ENCODE assay signal across 9 mouse cellular contexts in genomic region chr9:120852572-120852971, GRCm38 (mm10).
DNase-seq lines count a peak whose midpoint lies in the region; ATAC-seq and TF ChIP-seq lines count a peak whose summit lies in the region.
"Had no signal": no experiment of that assay in that cellular context is flagged by ENCODE, and none has a peak within 500 bp of the region (broad histone marks: within the 10 kb centered on the region; RNA-seq: fewer than 3 reads in every experiment).

No protein-coding gene starts in this region.

- no peak for TF ChIP-seq POLR2A in lung, adult 2 months (IDR thresholded peaks at IDR 0.05; ENCODE audit: borderline replicate concordance, extremely low read depth, low read depth, low read length)

- H3K9me3 ChIP-seq in limb, embryonic 15.5 days = no peaks in the 10 kb centered on the region
- H3K9me3 ChIP-seq in midbrain, embryonic 11.5 days (ENCODE audit: control insufficient read depth, low read length) = no peaks in the 10 kb centered on the region

- H3K36me3 ChIP-seq in limb, embryonic 15.5 days = no peaks in the 10 kb centered on the region
- H3K36me3 ChIP-seq in midbrain, embryonic 11.5 days (ENCODE audit: control insufficient read depth, insufficient read depth, low read length) = no peaks in the 10 kb centered on the region

- peak; percentile 30 for DNase-seq in adrenal gland, postnatal 10 days
- no peak for DNase-seq in adrenal gland, adult 18-20 months (ENCODE audit: low spot score in 2 of 2)
- DNase-seq in lung, postnatal 10 days = peak; percentile 14
- no peak for DNase-seq in lung, adult 2 months
- DNase-seq in heart, postnatal 25 days (ENCODE audit: low spot score) = peak; percentile 44
- DNase-seq in right cerebral cortex, postnatal 36 days (ENCODE audit: low spot score in 2 of 2) = no peak
- DNase-seq in midbrain, embryonic 11.5 days (ENCODE audit: low spot score, missing footprints) = no peak
- DNase-seq: cerebellum, adult 9-10 months had no signal

- no peak for TF ChIP-seq CTCF in lung, adult 2 months (IDR thresholded peaks at IDR 0.05; ENCODE audit: insufficient read depth, low read length)

- intact Hi-C loops in heart, postnatal 25 days (cut with DNase I) = loop anchor here (5.0 kb wide), 2 partner anchors 80 to 160 kb away; no protein-coding TSS in a partner anchor

- H3K27me3 ChIP-seq in limb, embryonic 15.5 days = no peaks in the 10 kb centered on the region
- no peaks in the 10 kb centered on the region for H3K27me3 ChIP-seq in midbrain, embryonic 11.5 days (ENCODE audit: control insufficient read depth, insufficient read depth, low read length)

- H3K27ac ChIP-seq in limb, embryonic 15.5 days = peak overlapping the region; percentile 40
- H3K27ac ChIP-seq in midbrain, embryonic 11.5 days (ENCODE audit: low read depth, low read length) = no peak overlapping the region

- 51% methylated on average over 6 of the region's 6 CpGs for WGBS in lung, adult 2 months
- 84% methylated on average over 6 of the region's 6 CpGs for WGBS in limb, embryonic 15.5 days
- WGBS in midbrain, embryonic 11.5 days = 72% methylated on average over 6 of the region's 6 CpGs

- H3K4me2 ChIP-seq in limb, embryonic 15.5 days = no peak overlapping the region
- H3K4me2 ChIP-seq in midbrain, embryonic 11.5 days = no peak overlapping the region

- no peaks in the 10 kb centered on the region; the same call in 1 of the 2 replicates for H3K4me1 ChIP-seq in lung, adult 2 months (ENCODE audit: control insufficient read depth, insufficient read depth, low read length)
- H3K4me1 ChIP-seq in limb, embryonic 15.5 days = peaks cover 15% of the 10 kb centered on the region; the same call in 1 of the 2 replicates
- H3K4me1 ChIP-seq in midbrain, embryonic 11.5 days (ENCODE audit: control insufficient read depth, insufficient read depth, low read length) = no peaks in the 10 kb centered on the region

- H3K9ac ChIP-seq in limb, embryonic 15.5 days = no peak overlapping the region
- H3K9ac ChIP-seq in midbrain, embryonic 11.5 days (ENCODE audit: low read length) = no peak overlapping the region

- no peak overlapping the region for H3K4me3 ChIP-seq in lung, adult 2 months (replicated peaks; ENCODE audit: extremely low read depth, low read depth, low read length)
- no peak overlapping the region for H3K4me3 ChIP-seq in limb, embryonic 15.5 days
- no peak overlapping the region for H3K4me3 ChIP-seq in midbrain, embryonic 11.5 days (ENCODE audit: low read depth, low read length)

- no peak for ATAC-seq in limb, embryonic 15.5 days (ENCODE audit: insufficient number of reproducible peaks, low FRiP score, low TSS enrichment, low read depth)
- ATAC-seq in midbrain, embryonic 11.5 days (ENCODE audit: low FRiP score) = no peak

Comparison
In these comparisons a context has a peak if more than half of its experiments do, and no peak if none do; other contexts are left out.
1. DNase-seq: peak in adrenal gland, postnatal 10 days (single experiment), lung, postnatal 10 days (single experiment) and heart, postnatal 25 days (single experiment); none in adrenal gland, adult 18-20 months (0 of 2), lung, adult 2 months (single experiment), right cerebral cortex, postnatal 36 days (0 of 2) and midbrain, embryonic 11.5 days (single experiment).